9 mouse cellular contexts compared by ENCODE assay signal in the genomic region with DNA sequence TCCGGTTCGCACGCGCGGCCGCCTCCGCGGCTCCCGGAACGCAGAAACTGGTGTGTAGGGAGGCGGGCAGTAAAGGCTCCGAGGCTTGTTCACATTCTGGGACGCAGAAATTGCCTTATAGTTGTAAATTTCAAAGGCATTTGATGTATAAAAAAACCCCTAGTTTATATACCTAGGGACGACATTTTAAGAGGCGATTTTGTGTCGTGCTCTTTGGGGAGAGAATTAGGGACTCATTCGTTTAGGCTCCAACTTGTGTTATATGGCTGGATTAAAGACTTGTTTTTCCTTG. TPM values are rescaled to one million over a fixed set of nuclear protein-coding genes. Genes with fewer than 3 reads are reported as not detected.
DNase-seq lines count a peak whose midpoint lies in the region; ATAC-seq and TF ChIP-seq lines count a peak whose summit lies in the region.
"Had no signal": no experiment of that assay in that cellular context is flagged by ENCODE, and none has a peak within 500 bp of the region (broad histone marks: within the 10 kb centered on the region; RNA-seq: fewer than 3 reads in every experiment).

No protein-coding gene starts in this region.

- H3K4me3 ChIP-seq in heart, embryonic 14.5 days (ENCODE audit: control insufficient read depth in 1 of 2, insufficient read depth in 1 of 2, low read depth in 1 of 2, low read length in 2 of 2) = peak overlapping the region; percentile 94
- peak overlapping the region; percentile 65 for H3K4me3 ChIP-seq in ES-Bruce4 (ENCODE audit: low read depth, low read length)
- peak overlapping the region; percentile 95 for H3K4me3 ChIP-seq in forebrain, postnatal 0 days (ENCODE audit: low read depth, low read length)
- peak overlapping the region; percentile 69 for H3K4me3 ChIP-seq in macrophage (ENCODE audit: inconsistent target)

- H3K79me2 ChIP-seq in macrophage (ENCODE audit: inconsistent target) = peaks cover 51% of the 10 kb centered on the region

- H3K9ac ChIP-seq in heart, embryonic 14.5 days (ENCODE audit: low read length) = peak overlapping the region; percentile 94
- peak overlapping the region; percentile 93 for H3K9ac ChIP-seq in ES-Bruce4 (ENCODE audit: low read depth, poor library complexity, severe bottlenecking)
- peak overlapping the region; percentile 95 for H3K9ac ChIP-seq in forebrain, postnatal 0 days

- DNase-seq in heart, adult 9 months (ENCODE audit: low spot score in 2 of 2) = no peak
- DNase-seq in forebrain, postnatal 0 days = no peak
- DNase-seq in ovary, adult 18-20 months (ENCODE audit: low spot score) = no peak
- no peak for DNase-seq in urinary bladder, postnatal 14 days (ENCODE audit: low spot score)
- no peak for DNase-seq in gastrocnemius, adult 18-20 months (ENCODE audit: low spot score)

- H3K4me2 ChIP-seq in heart, embryonic 14.5 days (ENCODE audit: low read length) = peak overlapping the region; percentile 75
- H3K4me2 ChIP-seq in forebrain, postnatal 0 days (ENCODE audit: low read depth) = peak overlapping the region; percentile 58

- no peak for TF ChIP-seq CTCF in ES-Bruce4 (IDR thresholded peaks at IDR 0.05; ENCODE audit: low read depth, low read length)
- TF ChIP-seq CTCF in forebrain, postnatal 0 days (IDR thresholded peaks at IDR 0.05; ENCODE audit: low read depth) = no peak

- H3K27ac ChIP-seq in heart, embryonic 14.5 days (replicated peaks in 1 of 2; ENCODE audit: control insufficient read depth in 1 of 2, insufficient read depth in 1 of 2, low read depth in 2 of 2, low read length in 2 of 2) = peak overlapping the region; percentile 95 to 98
- peak overlapping the region; percentile 72; the same call in 1 of the 2 replicates for H3K27ac ChIP-seq in ES-Bruce4 (ENCODE audit: insufficient read depth, low read length)
- peak overlapping the region; percentile 98 for H3K27ac ChIP-seq in forebrain, postnatal 0 days (ENCODE audit: low read depth, low read length)
- peak overlapping the region; percentile 40; the same call in 1 of the 2 replicates for H3K27ac ChIP-seq in macrophage

- 1% methylated on average over 17 of the region's 17 CpGs for WGBS in heart, embryonic 14.5 days
- WGBS in forebrain, postnatal 0 days = under 1% methylated on average over 17 of the region's 17 CpGs
- WGBS in macrophage (ENCODE audit: missing documents) = 0% methylated on average over 17 of the region's 17 CpGs

- peaks cover 22% of the 10 kb centered on the region for H3K36me3 ChIP-seq in heart, embryonic 14.5 days (ENCODE audit: control insufficient read depth, insufficient read depth, low read length)
- H3K36me3 ChIP-seq in ES-Bruce4 (ENCODE audit: control insufficient read depth, insufficient read depth, low read length, poor library complexity, severe bottlenecking) (peaks cover 14% of the 10 kb centered on the region), macrophage (ENCODE audit: inconsistent target) (0 out of 2 replicates have a peak, but pooled peaks cover 16% of the 10 kb centered on the region)
- H3K36me3 ChIP-seq in forebrain, postnatal 0 days (ENCODE audit: insufficient read depth) = peaks cover 10% of the 10 kb centered on the region

- peaks cover 3 to 22% of the 10 kb centered on the region in 2 experiments for H3K4me1 ChIP-seq in heart, embryonic 14.5 days (ENCODE audit: control insufficient read depth in 2 of 2, insufficient read depth in 2 of 2, low read length in 2 of 2)
- no peaks in the 10 kb centered on the region for H3K4me1 ChIP-seq in ES-Bruce4 (ENCODE audit: control insufficient read depth, insufficient read depth, low read length)
- 0 out of 2 replicates have a peak, but pooled peaks cover 22% of the 10 kb centered on the region for H3K4me1 ChIP-seq in forebrain, postnatal 0 days (ENCODE audit: insufficient read depth)

- no peak for ATAC-seq in heart, embryonic 14.5 days (ENCODE audit: insufficient number of reproducible peaks, insufficient read depth, low FRiP score, low read depth)
- ATAC-seq in forebrain, postnatal 0 days = no peak

- no peaks in the 10 kb centered on the region for H3K9me3 ChIP-seq in heart, embryonic 14.5 days (ENCODE audit: control insufficient read depth, low read length)
- no peaks in the 10 kb centered on the region for H3K9me3 ChIP-seq in ES-Bruce4 (replicated peaks; ENCODE audit: control insufficient read depth, insufficient read depth, low read length, poor library complexity, severe bottlenecking)
- no peaks in the 10 kb centered on the region for H3K9me3 ChIP-seq in forebrain, postnatal 0 days (ENCODE audit: low read length)

- no peaks in the 10 kb centered on the region for H3K27me3 ChIP-seq in heart, embryonic 14.5 days (ENCODE audit: control insufficient read depth, insufficient read depth, low read length)
- no peaks in the 10 kb centered on the region for H3K27me3 ChIP-seq in ES-Bruce4 (ENCODE audit: control insufficient read depth, insufficient read depth, low read length, poor library complexity, severe bottlenecking)
- no peaks in the 10 kb centered on the region for H3K27me3 ChIP-seq in forebrain, postnatal 0 days (ENCODE audit: insufficient read depth, low read length)

- TF ChIP-seq EP300 in ES-Bruce4 (IDR thresholded peaks at IDR 0.05; ENCODE audit: insufficient read depth, low read depth, low read length) = no peak

- TF ChIP-seq POLR2A in ES-Bruce4 (IDR thresholded peaks at IDR 0.05; ENCODE audit: insufficient read depth, low read length) = no peak

RNA-seq across cellular contexts. Expression of a gene that starts 0.6 kb away (rescaled TPM):
- 69.8 and 81.3 TPM in 2 replicates for polyA plus RNA-seq in heart, embryonic 14.5 days (2014; fragmentation: Nextera tagmentation; extraction: Ambion mirVana)
- polyA plus RNA-seq in ES-Bruce4 (2011; ENCODE audit: insufficient read depth, insufficient read length, low read depth, missing spikeins) = 58.7 and 59.0 TPM in 2 replicates
- total RNA-seq in forebrain, postnatal 0 days (2014; rRNA removed) = 252 and 369 TPM in 2 replicates
- polyA plus RNA-seq in forebrain, postnatal 0 days (2015; fragmentation: Nextera tagmentation; extraction: Ambion mirVana) = 207 and 270 TPM in 2 replicates
- 10 to 100 TPM; 29.2 to 86.1 (median 54.2) TPM for total RNA-seq in macrophage (2018; cell fraction: chromatin; rRNA removed)
- total RNA-seq in macrophage (2018; cell fraction: cytosol; rRNA removed) = 10 to 100 TPM; 58.1 to 91.1 (median 76.6) TPM
- 100 to 1,000 TPM in 4 of 26 experiments, 10 to 100 TPM in 22; 47.9 to 113 (median 73.1) TPM for total RNA-seq in macrophage (2018; cell fraction: nucleus; rRNA removed)
- polyA plus RNA-seq in macrophage (2018) = 50.7 to 68.7 TPM (median 60.0 TPM) in 3 replicates
- 10 to 100 TPM; 42.2 to 47.7 TPM for total RNA-seq in gastrocnemius, adult 18-20 months (2021)

RNA-seq across cellular contexts. Expression of a gene that starts 23.9 kb away (rescaled TPM):
- 128 and 139 TPM in 2 replicates for polyA plus RNA-seq in heart, embryonic 14.5 days (2014; fragmentation: Nextera tagmentation; extraction: Ambion mirVana)
- polyA plus RNA-seq in ES-Bruce4 (2011; ENCODE audit: insufficient read depth, insufficient read length, low read depth, missing spikeins) (144 and 145 TPM in 2 replicates), macrophage (2018) (36.4 to 66.4 TPM (median 47.0 TPM) in 3 replicates)
- total RNA-seq in forebrain, postnatal 0 days (2014; rRNA removed) = 91.7 and 120 TPM in 2 replicates
- 114 and 128 TPM in 2 replicates for polyA plus RNA-seq in forebrain, postnatal 0 days (2015; fragmentation: Nextera tagmentation; extraction: Ambion mirVana)
- 100 to 1,000 TPM in 5 of 26 experiments, 10 to 100 TPM in 21; 28.2 to 120 (median 68.2) TPM for total RNA-seq in macrophage (2018; cell fraction: chromatin; rRNA removed)
- total RNA-seq in macrophage (2018; cell fraction: cytosol; rRNA removed) = 10 to 100 TPM; 37.6 to 55.2 (median 48.5) TPM
- total RNA-seq in macrophage (2018; cell fraction: nucleus; rRNA removed) = 10 to 100 TPM; 23.9 to 77.7 (median 48.4) TPM
- 10 to 100 TPM; 48.9 to 51.1 TPM for total RNA-seq in gastrocnemius, adult 18-20 months (2021)

RNA-seq across cellular contexts. Expression of a gene that starts 27.9 kb away (rescaled TPM):
- 0.18 and 0.19 TPM in 2 replicates for polyA plus RNA-seq in heart, embryonic 14.5 days (2014; fragmentation: Nextera tagmentation; extraction: Ambion mirVana)
- polyA plus RNA-seq in ES-Bruce4 (2011; ENCODE audit: insufficient read depth, insufficient read length, low read depth, missing spikeins) (not detected in 2 replicates), macrophage (2018) (not detected in 3 replicates)
- total RNA-seq in forebrain, postnatal 0 days (2014; rRNA removed) = not detected in 2 replicates
- polyA plus RNA-seq in forebrain, postnatal 0 days (2015; fragmentation: Nextera tagmentation; extraction: Ambion mirVana) = not detected in 2 replicates
- total RNA-seq in macrophage (2018; cell fraction: chromatin; rRNA removed) = not detected
- not detected for total RNA-seq in macrophage (2018; cell fraction: cytosol; rRNA removed)
- total RNA-seq in macrophage (2018; cell fraction: nucleus; rRNA removed) = not detected
- total RNA-seq in gastrocnemius, adult 18-20 months (2021) = not detected
- total RNA-seq: monocyte, adult 5-6 weeks had no signal

Comparison
In these comparisons a context has a peak if more than half of its experiments do, and no peak if none do; other contexts are left out.
1. H3K27ac ChIP-seq: peak in every context shown above with its lines; median percentile 98 in forebrain, postnatal 0 days; 96 in heart, embryonic 14.5 days; 72 in ES-Bruce4; 40 in macrophage.